Mouse (Mus musculus): ENCODE data around the gene Wap. TPM values are rescaled to one million over a fixed set of nuclear protein-coding genes. Genes with fewer than 3 reads are reported as not detected.

Wap gene
- polyA plus RNA-seq, 1 experiment, result not detected

GRCm38 (mm10) chr11:6628568-6628967, 9.9 kb downstream of the Wap start:
- peak in 1 of 2 experiments; percentile 48 for DNase-seq (ENCODE audit: extremely low spot score in 1 of 2, low spot score in 1 of 2)

- DNase-seq (ENCODE audit: extremely low spot score in 1 of 2, low spot score in 1 of 2), result no peak
Measured at GRCm38 (mm10) chr11:6627731-6628130, 10.7 kb downstream of the Wap start.

DNA sequence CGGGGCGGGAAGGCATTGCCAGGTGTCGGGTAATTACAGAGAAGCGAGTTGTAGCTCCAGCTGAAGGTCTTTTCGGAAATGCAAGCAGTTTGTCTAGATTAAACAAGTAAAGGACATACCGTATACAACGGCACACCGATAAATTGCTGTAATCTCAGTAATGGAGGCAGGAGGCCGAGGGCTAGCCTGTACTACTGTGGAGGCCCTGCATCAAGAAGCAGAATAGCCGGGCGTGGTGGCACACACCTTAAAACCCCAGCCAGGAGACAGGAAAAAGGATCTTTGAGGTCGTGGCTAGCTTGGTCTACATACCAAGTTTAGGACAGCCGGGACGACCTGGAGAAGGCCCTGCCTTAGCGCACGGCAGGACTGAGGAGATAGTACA, 12.1 kb downstream of the Wap start:
- DNase-seq (ENCODE audit: extremely low spot score in 1 of 2, low spot score in 1 of 2), result no peak

GRCm38 (mm10) chr11:6625478-6626387, 12.7 kb downstream of the Wap start, which contains the start of gene Tbrg4:
Tbrg4 (minus strand) TSS chr11:6626067.
- DNase-seq (ENCODE audit: extremely low spot score in 1 of 2, low spot score in 1 of 2), result peak; percentile 86 to 90

- no peak for DNase-seq (ENCODE audit: extremely low spot score in 1 of 2, low spot score in 1 of 2)
Measured at GRCm38 (mm10) chr11:6624619-6625382, 13.6 kb downstream of the Wap start.

DNA sequence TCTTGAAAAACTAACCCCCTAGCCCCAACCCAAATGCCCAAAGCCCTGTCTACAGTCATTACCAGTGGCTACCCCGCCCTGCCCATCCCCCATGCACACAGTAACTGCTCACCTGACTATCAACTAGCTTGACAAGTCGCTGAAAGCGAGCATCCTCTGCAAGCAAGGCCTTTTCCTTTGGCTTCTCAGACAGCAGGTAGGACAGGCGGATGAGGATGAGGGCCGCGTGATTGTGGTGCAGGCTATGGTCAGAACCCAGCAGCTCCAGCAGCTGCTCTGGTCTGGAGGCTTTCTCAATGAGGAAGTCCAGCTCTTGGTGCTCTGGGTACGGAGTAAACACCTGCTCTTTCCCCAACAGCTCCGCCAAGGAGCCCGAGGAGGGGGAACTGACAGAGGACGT, 14.7 kb downstream of the Wap start:
- no peak for DNase-seq (ENCODE audit: extremely low spot score in 1 of 2, low spot score in 1 of 2)

DNA sequence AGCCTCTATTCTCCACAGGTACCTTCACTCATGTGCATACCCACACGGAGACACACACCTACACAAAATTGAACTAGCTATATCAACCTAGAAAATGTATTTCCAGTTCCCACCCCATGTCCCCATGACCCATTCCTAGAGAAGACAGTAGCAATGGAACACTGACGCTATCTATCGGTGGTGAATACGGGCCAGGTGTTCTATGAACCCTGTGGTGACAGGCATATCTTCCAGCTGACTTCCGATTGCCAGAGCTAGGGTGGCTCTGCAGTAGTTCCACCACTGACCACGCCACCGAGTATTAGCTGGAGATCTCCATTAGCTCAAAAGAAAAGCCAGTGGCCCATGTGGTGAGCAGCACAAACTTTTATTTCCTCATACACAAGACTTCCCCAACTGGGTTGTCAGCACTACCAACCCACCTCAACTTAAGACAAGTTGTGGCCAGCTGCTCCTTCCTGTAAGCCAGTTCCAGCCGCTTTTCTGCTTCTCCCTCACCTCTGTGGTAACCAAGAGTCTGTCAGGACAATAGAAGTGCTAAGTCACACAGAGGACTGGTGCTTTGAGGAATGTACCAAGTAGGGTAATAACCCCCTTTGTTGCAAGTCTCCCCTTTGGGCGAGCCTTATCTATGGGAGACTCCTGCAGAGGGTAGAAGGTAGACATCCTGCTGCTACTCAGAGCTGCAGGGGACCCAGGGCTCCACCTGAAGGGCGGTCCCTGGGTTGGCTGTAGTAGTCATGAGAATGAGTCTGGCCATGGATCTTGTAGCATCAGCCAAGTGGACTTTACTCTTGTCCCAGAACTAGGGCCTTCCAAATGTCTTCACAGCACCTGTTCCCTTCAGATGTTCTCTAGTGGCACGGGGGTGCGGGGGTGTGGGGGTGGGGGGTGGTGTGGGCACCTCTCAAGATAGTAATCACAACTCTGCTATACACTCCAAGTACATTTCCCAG, 22.9 kb downstream of the Wap start:
- DNase-seq (ENCODE audit: extremely low spot score in 1 of 2, low spot score in 1 of 2), result no peak

- DNase-seq (ENCODE audit: extremely low spot score in 1 of 2, low spot score in 1 of 2), result peak; percentile 81 to 86
Measured at GRCm38 (mm10) chr11:6605491-6606399, 32.7 kb downstream of the Wap start, which contains the start of gene Nacad. Nacad (minus strand) TSS chr11:6606053.

GRCm38 (mm10) chr11:6605021-6605481, 33.4 kb downstream of the Wap start:
- DNase-seq (ENCODE audit: extremely low spot score in 1 of 2, low spot score in 1 of 2), result no peak

- DNase-seq (ENCODE audit: extremely low spot score in 1 of 2, low spot score in 1 of 2), result no peak
Measured at GRCm38 (mm10) chr11:6604604-6604936, 33.9 kb downstream of the Wap start.

GRCm38 (mm10) chr11:6603887-6604603, 34.4 kb downstream of the Wap start:
- DNase-seq (ENCODE audit: extremely low spot score in 1 of 2, low spot score in 1 of 2), result peak in 1 of 2 experiments; percentile 70

- DNase-seq (ENCODE audit: extremely low spot score in 1 of 2, low spot score in 1 of 2), result no peak
Measured at GRCm38 (mm10) chr11:6603224-6603623, 35.2 kb downstream of the Wap start.

DNA sequence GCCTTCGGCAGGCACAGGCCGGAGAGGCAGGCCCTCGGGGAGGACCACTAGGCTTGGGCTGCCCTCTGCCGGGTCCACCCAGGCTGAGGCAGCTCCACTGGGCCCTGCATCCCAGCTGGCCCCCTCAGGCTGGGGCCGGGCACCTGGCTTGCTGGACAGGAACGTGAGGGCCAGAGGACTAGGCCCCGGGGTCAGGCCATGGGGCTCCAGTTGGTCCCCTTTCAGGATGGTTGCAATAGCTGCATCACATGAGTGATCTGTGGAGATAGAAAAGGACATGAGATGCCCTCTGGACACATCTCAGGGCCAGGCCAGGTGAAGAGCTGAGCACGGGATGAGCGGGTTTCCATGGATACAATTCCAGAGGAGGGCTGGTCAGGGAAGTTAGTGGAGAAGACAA, 35.8 kb downstream of the Wap start:
- no peak for DNase-seq (ENCODE audit: extremely low spot score in 1 of 2, low spot score in 1 of 2)

DNA sequence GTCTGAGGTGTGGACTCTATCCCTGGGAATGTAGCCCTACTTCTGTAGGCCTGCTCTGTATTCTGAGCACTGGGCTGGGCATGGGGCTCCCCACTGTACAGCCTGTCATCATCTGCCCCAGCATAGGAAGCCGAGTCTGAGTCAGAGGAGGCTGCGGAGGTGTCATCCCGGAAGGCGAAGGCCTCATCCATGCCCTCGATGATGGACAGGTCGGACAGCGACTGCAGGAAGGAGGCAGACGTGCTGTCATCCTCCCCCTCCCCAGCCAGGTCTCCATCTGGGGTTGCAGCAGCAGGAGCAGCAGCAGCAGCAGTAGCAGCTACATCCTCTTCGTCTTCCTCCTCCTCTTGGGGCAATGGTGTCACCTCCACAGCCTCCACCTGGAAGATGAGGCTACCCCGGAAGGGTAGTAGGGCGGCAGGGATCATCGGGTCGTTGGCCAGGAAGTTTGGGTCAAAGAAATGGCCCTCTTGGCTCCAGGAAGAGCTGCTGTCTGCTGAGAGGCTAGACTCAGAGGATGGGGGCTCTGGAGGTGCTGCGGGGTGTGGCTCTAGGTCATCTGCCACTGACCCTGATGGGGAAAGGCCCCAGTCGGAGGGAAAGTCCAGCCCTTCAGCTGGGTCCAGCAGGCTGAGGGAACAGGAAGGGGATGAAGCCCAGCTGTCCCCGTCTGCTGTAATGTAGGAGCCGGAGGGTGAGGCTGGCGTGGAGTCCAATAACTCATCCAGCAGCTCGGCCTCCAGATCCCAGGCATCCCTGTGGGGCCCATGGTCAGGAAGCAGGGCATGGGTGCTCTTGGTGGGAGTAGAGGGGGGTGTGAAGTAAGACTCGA, 36.6 kb downstream of the Wap start:
- no peak for DNase-seq (ENCODE audit: extremely low spot score in 1 of 2, low spot score in 1 of 2)

DNA sequence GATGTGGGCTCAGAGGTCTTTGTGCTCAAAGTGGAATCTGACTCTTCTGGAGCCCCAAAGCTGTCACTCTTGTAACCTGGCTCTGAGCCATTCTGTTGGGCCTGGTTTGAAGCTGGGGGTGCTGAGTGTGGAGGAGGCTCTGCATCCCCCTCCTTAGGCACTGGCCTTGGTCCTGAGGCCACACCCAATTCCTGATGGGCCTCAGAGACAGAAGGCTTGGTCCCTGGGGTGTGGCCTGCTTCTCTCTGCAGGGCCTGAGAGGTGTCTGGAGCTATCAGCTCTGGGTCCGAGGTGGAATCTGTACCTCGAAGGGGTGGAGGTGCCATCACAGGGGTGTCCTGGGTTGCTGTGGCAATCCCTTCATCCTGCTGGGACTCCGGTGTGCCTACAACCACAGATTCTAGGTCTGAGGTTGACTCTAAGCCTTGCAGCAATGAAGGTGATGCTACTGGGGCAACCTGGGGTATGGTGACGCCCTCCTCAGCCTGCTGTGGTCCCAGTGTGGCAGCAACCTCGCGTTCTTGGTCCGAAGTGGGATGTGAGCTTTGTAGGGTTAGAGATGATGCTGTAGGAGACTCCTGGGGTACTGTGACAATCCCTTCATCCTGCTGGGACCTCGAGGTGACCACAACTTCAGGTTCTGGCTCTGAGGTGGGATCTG, 38.0 kb downstream of the Wap start:
- DNase-seq (ENCODE audit: extremely low spot score in 1 of 2, low spot score in 1 of 2), result no peak

GRCm38 (mm10) chr11:6599831-6600230, 38.6 kb downstream of the Wap start:
- no peak for DNase-seq (ENCODE audit: extremely low spot score in 1 of 2, low spot score in 1 of 2)

- no peak for DNase-seq (ENCODE audit: extremely low spot score in 1 of 2, low spot score in 1 of 2)
Measured at GRCm38 (mm10) chr11:6599011-6599681, 39.3 kb downstream of the Wap start.
